8 mouse cellular contexts compared by ENCODE assay signal in genomic region chr11:120580190-120580589, GRCm38 (mm10). TPM values are rescaled to one million over a fixed set of nuclear protein-coding genes. Genes with fewer than 3 reads are reported as not detected.
DNase-seq lines count a peak whose midpoint lies in the region; ATAC-seq and TF ChIP-seq lines count a peak whose summit lies in the region.

No protein-coding gene starts in this region.

- peak overlapping the region; percentile 98 for H3K9ac ChIP-seq in hindbrain, embryonic 11.5 days (ENCODE audit: low read depth, low read length)
- peak overlapping the region; percentile 85 for H3K9ac ChIP-seq in limb, embryonic 14.5 days (ENCODE audit: low read depth, low read length, severe bottlenecking)
- H3K9ac ChIP-seq in midbrain, postnatal 0 days (replicated peaks; ENCODE audit: low read length, poor library complexity, severe bottlenecking): peak overlapping the region; percentile 95

- no peak for TF ChIP-seq POLR2A in limb, embryonic 14.5 days (IDR thresholded peaks at IDR 0.05; ENCODE audit: borderline replicate concordance, extremely low read depth, insufficient read depth, insufficient read length)

- peak overlapping the region; percentile 99 for H3K27ac ChIP-seq in heart, embryonic 10.5 days
- H3K27ac ChIP-seq in hindbrain, embryonic 11.5 days (ENCODE audit: low read depth, low read length): peak overlapping the region; percentile 82
- H3K27ac ChIP-seq in limb, embryonic 14.5 days (replicated peaks; ENCODE audit: low read depth, low read length): peak overlapping the region; percentile 93
- peak overlapping the region; percentile 96 for H3K27ac ChIP-seq in midbrain, postnatal 0 days (ENCODE audit: low read depth, low read length)

- TF ChIP-seq CTCF in midbrain, postnatal 0 days (IDR thresholded peaks at IDR 0.05): no peak

- peak overlapping the region; percentile 91 for H3K4me3 ChIP-seq in heart, embryonic 10.5 days
- H3K4me3 ChIP-seq in hindbrain, embryonic 11.5 days (ENCODE audit: low read depth, low read length): peak overlapping the region; percentile 94
- peak overlapping the region; percentile 82 for H3K4me3 ChIP-seq in limb, embryonic 14.5 days (replicated peaks; ENCODE audit: low read length)
- H3K4me3 ChIP-seq in midbrain, postnatal 0 days (ENCODE audit: low read depth, low read length): peak overlapping the region; percentile 96

- no peaks in the 10 kb centered on the region for H3K9me3 ChIP-seq in heart, embryonic 10.5 days
- no peaks in the 10 kb centered on the region for H3K9me3 ChIP-seq in hindbrain, embryonic 11.5 days (ENCODE audit: control insufficient read depth, low read length)
- no peaks in the 10 kb centered on the region for H3K9me3 ChIP-seq in limb, embryonic 14.5 days (ENCODE audit: control insufficient read depth, low read length)
- no peaks in the 10 kb centered on the region for H3K9me3 ChIP-seq in midbrain, postnatal 0 days (ENCODE audit: low read length)

- WGBS in heart, embryonic 10.5 days: 58% methylated on average over 7 of the region's 7 CpGs
- WGBS in hindbrain, embryonic 11.5 days: 63% methylated on average over 7 of the region's 7 CpGs
- WGBS in limb, embryonic 14.5 days: 59% methylated on average over 7 of the region's 7 CpGs
- WGBS in midbrain, postnatal 0 days: 64% methylated on average over 7 of the region's 7 CpGs

- DNase-seq in heart, embryonic 10.5 days (ENCODE audit: low spot score): peak; percentile 77
- DNase-seq in heart, adult 9 months (ENCODE audit: low spot score in 2 of 2): no peak
- DNase-seq in cerebellum, postnatal 36 days: peak; percentile 20 to 25
- no peak for DNase-seq in hindbrain, embryonic 11.5 days (ENCODE audit: low spot score)
- no peak for DNase-seq in limb, embryonic 14.5 days (ENCODE audit: low spot score)
- DNase-seq in midbrain, postnatal 0 days (ENCODE audit: low spot score): no peak
- DNase-seq in gastrocnemius, postnatal 14 days: no peak
- DNase-seq in left cerebral cortex, adult 18-20 months (ENCODE audit: low spot score in 2 of 2): no peak

- no peaks in the 10 kb centered on the region for H3K27me3 ChIP-seq in heart, embryonic 10.5 days (ENCODE audit: insufficient read depth, poor library complexity, severe bottlenecking)
- no peaks in the 10 kb centered on the region for H3K27me3 ChIP-seq in hindbrain, embryonic 11.5 days (ENCODE audit: control insufficient read depth, insufficient read depth, low read length)
- no peaks in the 10 kb centered on the region for H3K27me3 ChIP-seq in limb, embryonic 14.5 days (ENCODE audit: control insufficient read depth, insufficient read depth, low read length)
- H3K27me3 ChIP-seq in midbrain, postnatal 0 days (ENCODE audit: insufficient read depth, low read length): no peaks in the 10 kb centered on the region

- no peak for ATAC-seq in hindbrain, embryonic 11.5 days (ENCODE audit: low FRiP score)
- no peak for ATAC-seq in limb, embryonic 14.5 days (ENCODE audit: low FRiP score, low read depth)
- ATAC-seq in midbrain, postnatal 0 days (ENCODE audit: low FRiP score): no peak

- intact Hi-C loops in gastrocnemius, postnatal 14 days (cut with DNase I; ENCODE audit: low total_unique reads): no loop called here

- peaks cover 33% of the 10 kb centered on the region for H3K4me1 ChIP-seq in heart, embryonic 10.5 days
- peaks cover 6% of the 10 kb centered on the region for H3K4me1 ChIP-seq in hindbrain, embryonic 11.5 days (replicated peaks; ENCODE audit: control insufficient read depth, insufficient read depth, low read length)
- peaks cover 21% of the 10 kb centered on the region for H3K4me1 ChIP-seq in limb, embryonic 14.5 days (ENCODE audit: control insufficient read depth, insufficient read depth, low read length)
- H3K4me1 ChIP-seq in midbrain, postnatal 0 days (ENCODE audit: insufficient read depth, low read length): peaks cover 5% of the 10 kb centered on the region

- H3K4me2 ChIP-seq in hindbrain, embryonic 11.5 days (replicated peaks; ENCODE audit: low read depth, low read length): peak overlapping the region; percentile 96
- peak overlapping the region; percentile 96 for H3K4me2 ChIP-seq in limb, embryonic 14.5 days (replicated peaks; ENCODE audit: low read depth, low read length, severe bottlenecking)
- peak overlapping the region; percentile 95 for H3K4me2 ChIP-seq in midbrain, postnatal 0 days (ENCODE audit: low read depth, low read length, poor library complexity, severe bottlenecking)

- H3K36me3 ChIP-seq in heart, embryonic 10.5 days: peaks cover 63% of the 10 kb centered on the region
- peaks cover 20% of the 10 kb centered on the region for H3K36me3 ChIP-seq in hindbrain, embryonic 11.5 days (ENCODE audit: control insufficient read depth, insufficient read depth, low read length)
- peaks cover 40% of the 10 kb centered on the region for H3K36me3 ChIP-seq in limb, embryonic 14.5 days (ENCODE audit: control insufficient read depth, insufficient read depth, low read length)
- peaks cover 26% of the 10 kb centered on the region for H3K36me3 ChIP-seq in midbrain, postnatal 0 days (ENCODE audit: insufficient read depth, low read length)

RNA-seq across cellular contexts. Expression of gene Arhgdia, which starts 1.2 kb away (rescaled TPM):
- 587 and 673 TPM in 2 replicates for polyA plus RNA-seq in heart, embryonic 10.5 days (2016; fragmentation: Nextera tagmentation; extraction: Ambion mirVana)
- 576 and 591 TPM in 2 replicates for polyA plus RNA-seq in hindbrain, embryonic 11.5 days (2014; fragmentation: Nextera tagmentation; extraction: Ambion mirVana)
- 610 and 750 TPM in 2 replicates for polyA plus RNA-seq in limb, embryonic 14.5 days (2012; rRNA removed)
- polyA plus RNA-seq in limb, embryonic 14.5 days (2014; fragmentation: Nextera tagmentation; extraction: Ambion mirVana): 566 and 572 TPM in 2 replicates
- 233 and 286 TPM in 2 replicates for total RNA-seq in midbrain, postnatal 0 days (2014; rRNA removed)
- 390 and 417 TPM in 2 replicates for polyA plus RNA-seq in midbrain, postnatal 0 days (2015; fragmentation: Nextera tagmentation; extraction: Ambion mirVana)
- total RNA-seq in gastrocnemius, postnatal 14 days (2021): 100 to 1,000 TPM; 118 to 144 TPM
- 100 to 1,000 TPM; 310 to 324 TPM for total RNA-seq in left cerebral cortex, adult 18-20 months (2021)

RNA-seq across cellular contexts. Expression of gene P4hb, which starts 7.1 kb away (rescaled TPM):
- polyA plus RNA-seq in heart, embryonic 10.5 days (2016; fragmentation: Nextera tagmentation; extraction: Ambion mirVana): 550 and 670 TPM in 2 replicates
- polyA plus RNA-seq in hindbrain, embryonic 11.5 days (2014; fragmentation: Nextera tagmentation; extraction: Ambion mirVana): 504 and 527 TPM in 2 replicates
- polyA plus RNA-seq in limb, embryonic 14.5 days (2012; rRNA removed): 569 and 645 TPM in 2 replicates
- 968 and 988 TPM in 2 replicates for polyA plus RNA-seq in limb, embryonic 14.5 days (2014; fragmentation: Nextera tagmentation; extraction: Ambion mirVana)
- 161 and 165 TPM in 2 replicates for total RNA-seq in midbrain, postnatal 0 days (2014; rRNA removed)
- 191 and 209 TPM in 2 replicates for polyA plus RNA-seq in midbrain, postnatal 0 days (2015; fragmentation: Nextera tagmentation; extraction: Ambion mirVana)
- total RNA-seq in gastrocnemius, postnatal 14 days (2021): 100 to 1,000 TPM; 264 to 301 TPM
- 100 to 1,000 TPM; 127 to 129 TPM for total RNA-seq in left cerebral cortex, adult 18-20 months (2021)

RNA-seq across cellular contexts. Expression of gene Alyref, which starts 18.0 kb away (rescaled TPM):
- 365 and 444 TPM in 2 replicates for polyA plus RNA-seq in heart, embryonic 10.5 days (2016; fragmentation: Nextera tagmentation; extraction: Ambion mirVana)
- 686 and 764 TPM in 2 replicates for polyA plus RNA-seq in hindbrain, embryonic 11.5 days (2014; fragmentation: Nextera tagmentation; extraction: Ambion mirVana)
- 96.8 and 143 TPM in 2 replicates for polyA plus RNA-seq in limb, embryonic 14.5 days (2012; rRNA removed)
- 478 TPM in 2 replicates for polyA plus RNA-seq in limb, embryonic 14.5 days (2014; fragmentation: Nextera tagmentation; extraction: Ambion mirVana)
- 70.8 and 86.9 TPM in 2 replicates for total RNA-seq in midbrain, postnatal 0 days (2014; rRNA removed)
- polyA plus RNA-seq in midbrain, postnatal 0 days (2015; fragmentation: Nextera tagmentation; extraction: Ambion mirVana): 130 and 145 TPM in 2 replicates
- 10 to 100 TPM; 44.6 to 60.9 TPM for total RNA-seq in gastrocnemius, postnatal 14 days (2021)
- total RNA-seq in left cerebral cortex, adult 18-20 months (2021): 10 to 100 TPM; 60.8 to 62.9 TPM

RNA-seq across cellular contexts. Expression of gene Anapc11, which starts 18.0 kb away (rescaled TPM):
- polyA plus RNA-seq in heart, embryonic 10.5 days (2016; fragmentation: Nextera tagmentation; extraction: Ambion mirVana): 186 and 201 TPM in 2 replicates
- 195 TPM in 2 replicates for polyA plus RNA-seq in hindbrain, embryonic 11.5 days (2014; fragmentation: Nextera tagmentation; extraction: Ambion mirVana)
- 190 and 205 TPM in 2 replicates for polyA plus RNA-seq in limb, embryonic 14.5 days (2012; rRNA removed)
- polyA plus RNA-seq in limb, embryonic 14.5 days (2014; fragmentation: Nextera tagmentation; extraction: Ambion mirVana): 248 and 254 TPM in 2 replicates
- 41.1 and 58.4 TPM in 2 replicates for total RNA-seq in midbrain, postnatal 0 days (2014; rRNA removed)
- polyA plus RNA-seq in midbrain, postnatal 0 days (2015; fragmentation: Nextera tagmentation; extraction: Ambion mirVana): 193 and 203 TPM in 2 replicates
- 10 to 100 TPM; 54.0 to 55.6 TPM for total RNA-seq in gastrocnemius, postnatal 14 days (2021)
- 10 to 100 TPM; 95.1 to 98.8 TPM for total RNA-seq in left cerebral cortex, adult 18-20 months (2021)

RNA-seq across cellular contexts. Expression of gene Npb, which starts 28.1 kb away (rescaled TPM):
- 4.8 and 7.0 TPM in 2 replicates for polyA plus RNA-seq in heart, embryonic 10.5 days (2016; fragmentation: Nextera tagmentation; extraction: Ambion mirVana)
- 0.42 TPM in 1 of 2 replicates, not detected in the other for polyA plus RNA-seq in hindbrain, embryonic 11.5 days (2014; fragmentation: Nextera tagmentation; extraction: Ambion mirVana)
- 2.1 and 3.3 TPM in 2 replicates for polyA plus RNA-seq in limb, embryonic 14.5 days (2012; rRNA removed)
- polyA plus RNA-seq in limb, embryonic 14.5 days (2014; fragmentation: Nextera tagmentation; extraction: Ambion mirVana): 2.1 and 2.7 TPM in 2 replicates
- not detected in 2 replicates for total RNA-seq in midbrain, postnatal 0 days (2014; rRNA removed)
- polyA plus RNA-seq in midbrain, postnatal 0 days (2015; fragmentation: Nextera tagmentation; extraction: Ambion mirVana): 1.3 TPM in 2 replicates
- not detected for total RNA-seq in gastrocnemius, postnatal 14 days (2021)
- 1 to 10 TPM in 1 of 2 experiments, not detected in 1; 1.3 TPM for total RNA-seq in left cerebral cortex, adult 18-20 months (2021)

Comparison
In these comparisons a context has a peak if more than half of its experiments do, and no peak if none do; other contexts are left out.
1. DNase-seq: peak in heart, embryonic 10.5 days (single experiment) and cerebellum, postnatal 36 days (2 of 2); none in heart, adult 9 months (0 of 2), hindbrain, embryonic 11.5 days (single experiment), limb, embryonic 14.5 days (single experiment), midbrain, postnatal 0 days (single experiment), gastrocnemius, postnatal 14 days (single experiment) and left cerebral cortex, adult 18-20 months (0 of 2).
2. Peak in every context shown above with its lines, with median percentiles within 50 percentile points of each other: H3K27ac ChIP-seq, H3K4me3 ChIP-seq, H3K4me2 ChIP-seq and H3K9ac ChIP-seq.